Mouse (Mus musculus) heart, postnatal 14 days (tissue): ENCODE results near the gene Cct6b. TPM values are rescaled to one million over a fixed set of nuclear protein-coding genes. Genes with fewer than 3 reads are reported as not detected.
A peak's percentile ranks its signal among the peaks of the same experiment; 100 is the strongest.
"Not testable (repeated sequence)": the region's sequence is repeated elsewhere in the genome, so short reads cannot be mapped to it uniquely, and the experiment has no call there.

Experiments
- DNase-seq, 2 experiments: peaks; one replicate each; pipeline ENCODE4 v3.0.0; 2021 to 2022
- intact Hi-C: fragments of 180-260 bp; cut with DNase I; formaldehyde crosslinking; loops from one replicate; pipeline ENCODE4 v1.15.1; 2025
- total RNA-seq, 2 experiments: library from RNA; stranded (reverse); gene quantifications; 2 replicates each; pipeline ENCODE4 v1.2.3; 2021

Cct6b gene
- total RNA-seq, 2 experiments from 2014 or later: 0.33 TPM; not detected in 1

DNA sequence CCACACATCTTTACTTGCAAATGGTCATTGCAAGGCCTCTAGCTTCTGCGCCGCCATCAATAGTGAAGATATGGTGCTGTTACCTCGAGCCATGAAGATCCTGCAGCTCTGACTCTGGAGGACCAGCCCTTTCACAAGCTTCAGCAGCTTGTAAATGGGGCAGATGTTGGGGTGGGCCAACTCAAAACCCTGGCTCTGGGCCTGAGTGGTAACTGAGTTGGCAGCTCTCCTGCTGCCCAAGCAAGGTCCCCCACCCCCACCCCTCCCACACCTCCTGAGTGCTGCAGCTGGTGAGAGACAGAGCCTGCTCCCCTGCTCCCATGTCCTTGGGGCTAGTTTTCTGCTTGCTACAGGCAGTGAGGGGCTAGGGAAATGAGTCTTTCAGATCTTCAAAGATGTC lies 51.4 kb downstream of the Cct6b start:
- DNase-seq: no peak
- intact Hi-C loops: no loop called here

DNA sequence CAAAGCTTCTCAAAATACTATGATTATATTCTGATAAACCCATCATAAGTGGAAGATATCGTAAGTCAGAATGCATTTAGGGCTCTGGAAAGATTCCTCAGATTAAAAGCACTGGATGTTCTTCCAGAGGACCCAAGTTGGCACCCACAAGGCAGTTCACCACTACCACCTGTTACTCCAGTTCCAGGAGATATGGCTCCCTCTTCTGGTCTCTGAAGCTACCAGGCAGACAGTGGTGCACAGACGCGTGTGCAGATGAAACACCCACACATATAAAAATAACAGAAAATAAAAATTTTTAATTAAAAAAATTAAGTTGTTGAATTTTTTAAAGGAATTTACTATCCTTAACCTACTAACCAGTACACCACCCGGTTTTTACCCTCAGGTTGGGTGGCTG lies 55.2 kb downstream of the Cct6b start:
- no peak for DNase-seq
- intact Hi-C loops: no loop called here

GRCm38 (mm10) chr11:82705082-82705481 lies 59.0 kb downstream of the Cct6b start:
- intact Hi-C loops: no loop called here
- DNase-seq: no peak

DNA sequence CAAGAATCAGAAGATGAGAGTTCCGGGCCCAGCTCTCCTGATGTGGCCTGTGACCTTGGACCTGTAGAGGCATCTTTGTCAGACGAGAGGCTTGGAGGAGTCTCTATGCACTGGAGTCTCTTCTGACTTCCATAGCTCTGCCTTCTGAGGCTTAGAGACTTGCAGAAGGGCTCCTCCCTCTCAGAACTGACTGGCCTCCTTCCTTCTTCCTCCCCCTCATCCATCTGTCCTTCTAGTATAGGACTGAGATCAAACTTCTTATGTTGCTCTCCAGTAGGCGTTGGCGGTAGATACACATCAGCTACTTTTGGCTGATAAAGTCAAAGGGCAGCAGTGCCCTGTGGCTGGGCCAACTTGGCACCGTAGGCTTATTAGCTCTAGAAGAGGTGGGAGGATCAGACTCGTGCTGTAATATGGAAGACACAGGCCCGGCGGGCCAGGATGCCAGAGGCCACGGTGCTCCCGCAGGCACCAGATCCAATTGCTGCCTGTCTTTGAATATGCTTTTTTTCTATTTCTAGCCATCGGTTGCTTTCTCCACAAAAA lies 64.2 kb downstream of the Cct6b start:
- intact Hi-C loops: no loop called here
- DNase-seq: no peak

- intact Hi-C loops: no loop called here
- no peak for DNase-seq
Measured at GRCm38 (mm10) chr11:82695930-82696329, 68.2 kb downstream of the Cct6b start.

GRCm38 (mm10) chr11:82694947-82695346 lies 69.2 kb downstream of the Cct6b start:
- not testable (repeated sequence) for DNase-seq

DNA sequence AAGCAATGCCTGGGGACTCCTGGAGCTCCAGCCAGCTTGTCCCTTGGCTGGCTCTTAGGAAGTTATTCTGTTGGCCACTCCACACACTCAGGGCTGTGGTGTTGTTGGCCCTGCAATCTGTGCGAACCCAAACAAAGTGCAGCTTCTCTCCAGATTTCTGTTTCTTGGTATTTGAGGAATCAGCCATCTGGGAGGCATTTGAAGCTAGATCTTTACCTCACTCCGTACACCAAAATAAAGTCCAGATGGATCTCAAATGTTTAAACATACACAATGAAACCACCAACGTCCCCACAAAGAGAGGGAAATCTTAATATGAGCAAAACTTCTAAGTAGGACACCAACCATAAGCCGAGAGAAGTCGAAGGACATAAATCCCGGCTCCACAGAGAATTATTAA lies 71.5 kb downstream of the Cct6b start:
- intact Hi-C loops: no loop called here
- DNase-seq: no peak

More at GRCm38 (mm10) chr11:82694947-82695346, 69.2 kb downstream of the Cct6b start:
- intact Hi-C loops: not testable (repeated sequence)

DNA sequence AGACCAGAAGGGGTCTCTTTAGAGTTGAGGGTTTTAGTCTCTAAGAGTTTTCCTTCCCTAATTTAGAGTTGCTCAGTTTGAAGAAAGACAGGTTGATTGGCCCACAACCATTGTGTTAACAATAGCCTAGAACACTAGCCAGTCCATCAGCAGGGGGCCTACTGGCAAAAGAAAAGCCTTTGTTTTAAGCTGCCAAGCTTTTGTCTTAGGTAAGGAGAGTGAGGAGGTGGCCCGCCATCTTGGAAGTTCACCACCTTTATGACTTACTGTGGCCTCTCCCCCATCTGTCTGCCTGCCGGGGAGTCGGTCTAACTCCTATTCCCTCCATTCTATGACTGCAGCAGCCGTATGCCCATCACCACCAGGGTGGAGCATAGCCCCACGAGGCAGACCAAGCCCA lies 73.6 kb downstream of the Cct6b start:
- intact Hi-C loops: no loop called here
- DNase-seq: no peak

GRCm38 (mm10) chr11:82687668-82688067 lies 76.5 kb downstream of the Cct6b start:
- intact Hi-C loops: no loop called here
- DNase-seq: no peak

- intact Hi-C loops: no loop called here
- peak; percentile 55 to 62 for DNase-seq
Measured at GRCm38 (mm10) chr11:82684676-82685075, 79.4 kb downstream of the Cct6b start.

GRCm38 (mm10) chr11:82683765-82684505 lies 80.2 kb downstream of the Cct6b start:
- no peak for DNase-seq
- intact Hi-C loops: no loop called here

GRCm38 (mm10) chr11:82678561-82678960 lies 85.6 kb downstream of the Cct6b start:
- no peak for DNase-seq
- intact Hi-C loops: no loop called here

Other genes starting within 250 kb of the Cct6b start
- gene Zfp830, start within 50 bp of the Cct6b start, total RNA-seq: 10 to 100 TPM; 15.3 to 16.5 TPM
- 10 to 100 TPM; 20.6 to 21.9 TPM for gene Lig3, start 16.8 kb upstream of the Cct6b start, total RNA-seq
- gene Rffl, start 106.9 kb upstream of the Cct6b start, total RNA-seq: 1 to 10 TPM; 5.0 to 6.5 TPM
- 1 to 10 TPM; 8.0 to 8.3 TPM for gene Rad51d, start 126.3 kb upstream of the Cct6b start, total RNA-seq
- gene Fndc8, start 127.8 kb upstream of the Cct6b start, total RNA-seq: not detected
- gene Nle1, start 144.1 kb upstream of the Cct6b start, total RNA-seq: 10 to 100 TPM; 12.6 to 12.7 TPM
- gene Unc45b, start 146.2 kb upstream of the Cct6b start, total RNA-seq: 100 to 1,000 TPM; 162 to 164 TPM
- gene Slfn5, start 187.0 kb upstream of the Cct6b start, total RNA-seq: 10 to 100 TPM; 78.3 to 87.2 TPM
- gene Slfn9, start 227.5 kb upstream of the Cct6b start, total RNA-seq: 1 to 10 TPM; 1.2 to 2.3 TPM